ENCODE assay signal across 8 mouse cellular contexts in genomic region chr8:124863729-124864128, GRCm38 (mm10). TPM values are rescaled to one million over a fixed set of nuclear protein-coding genes. Genes with fewer than 3 reads are reported as not detected.
DNase-seq lines count a peak whose midpoint lies in the region; ATAC-seq and TF ChIP-seq lines count a peak whose summit lies in the region.

No protein-coding gene starts in this region.

- H3K79me2 ChIP-seq in myocyte (ENCODE audit: control insufficient read depth, insufficient read depth): peaks cover 71% of the 10 kb centered on the region

- H3K4me1 ChIP-seq in megakaryocyte, embryonic 14.5 days: peaks cover 90% of the 10 kb centered on the region
- peaks cover 3% of the 10 kb centered on the region for H3K4me1 ChIP-seq in cortical plate, adult 2 months (ENCODE audit: control insufficient read depth, insufficient read depth, low read length)
- H3K4me1 ChIP-seq in hindbrain, postnatal 0 days (ENCODE audit: insufficient read depth, low read length): peaks cover 8% of the 10 kb centered on the region

- H3ac ChIP-seq in myocyte (ENCODE audit: control insufficient read depth, insufficient read length): peak overlapping the region; percentile 76

- no peak for ATAC-seq in megakaryocyte, adult 5-6 weeks (ENCODE audit: poor library complexity, severe bottlenecking)
- ATAC-seq in hindbrain, postnatal 0 days: no peak
- ATAC-seq in frontal cortex, adult (ENCODE audit: low TSS enrichment): no peak

- H3K4me2 ChIP-seq in hindbrain, postnatal 0 days (ENCODE audit: low read depth, low read length): peak overlapping the region; percentile 89
- peak overlapping the region; percentile 83 for H3K4me2 ChIP-seq in myocyte (ENCODE audit: low read depth)

- no peak for DNase-seq in hindbrain, postnatal 0 days (ENCODE audit: low spot score)
- DNase-seq in right cerebral cortex, postnatal 4 days: no peak
- no peak for DNase-seq in left cerebral cortex, postnatal 10 days (ENCODE audit: extremely low spot score in 1 of 2, low spot score in 2 of 2)

- no peak for TF ChIP-seq CTCF in cortical plate, adult 2 months (IDR thresholded peaks at IDR 0.05; ENCODE audit: extremely low read depth, insufficient read depth, low read length)
- TF ChIP-seq CTCF in hindbrain, postnatal 0 days (IDR thresholded peaks at IDR 0.05; ENCODE audit: low read depth): no peak

- WGBS in hindbrain, postnatal 0 days: 29% methylated on average over 8 of the region's 8 CpGs

- no peaks in the 10 kb centered on the region for H3K27me3 ChIP-seq in megakaryocyte, embryonic 14.5 days (replicated peaks)
- H3K27me3 ChIP-seq in hindbrain, postnatal 0 days (ENCODE audit: insufficient read depth, low read length): no peaks in the 10 kb centered on the region
- H3K27me3 ChIP-seq in myocyte (ENCODE audit: control insufficient read depth, insufficient read depth, insufficient read length): no peaks in the 10 kb centered on the region

- peak overlapping the region; percentile 78 for H3K9ac ChIP-seq in hindbrain, postnatal 0 days (replicated peaks; ENCODE audit: low read length)

- intact Hi-C loops in left cerebral cortex, postnatal 10 days (cut with DNase I): no loop called here

- no peak overlapping the region for H3K27ac ChIP-seq in cortical plate, adult 2 months (ENCODE audit: insufficient read depth, low read length)
- H3K27ac ChIP-seq in hindbrain, postnatal 0 days: 0 out of 2 replicates have a peak overlapping the region, but pooled peaks have one; percentile 93

- no peak for TF ChIP-seq POLR2A in cortical plate, adult 2 months (IDR thresholded peaks at IDR 0.05; ENCODE audit: extremely low read depth, insufficient read depth, low read length)
- TF ChIP-seq POLR2A in myocyte (IDR thresholded peaks at IDR 0.05; ENCODE audit: insufficient read length, low read depth): no peak

- H3K9me3 ChIP-seq in megakaryocyte, embryonic 14.5 days: no peaks in the 10 kb centered on the region
- H3K9me3 ChIP-seq in hindbrain, postnatal 0 days (ENCODE audit: low read length): no peaks in the 10 kb centered on the region

- H3K4me3 ChIP-seq in megakaryocyte, embryonic 14.5 days (replicated peaks): peak overlapping the region; percentile 99
- H3K4me3 ChIP-seq in cortical plate, adult 2 months (ENCODE audit: insufficient read depth, low read length): peak overlapping the region; percentile 85
- H3K4me3 ChIP-seq in hindbrain, postnatal 0 days (ENCODE audit: low read length): peak overlapping the region; percentile 73
- peak overlapping the region; percentile 100 for H3K4me3 ChIP-seq in myocyte

- peaks cover 38% of the 10 kb centered on the region for H3K36me3 ChIP-seq in megakaryocyte, embryonic 14.5 days (replicated peaks; ENCODE audit: low read length)
- H3K36me3 ChIP-seq in hindbrain, postnatal 0 days (ENCODE audit: insufficient read depth, low read length): 0 out of 2 replicates have a peak, but pooled peaks cover 13% of the 10 kb centered on the region
- peaks cover 10% of the 10 kb centered on the region for H3K36me3 ChIP-seq in myocyte (ENCODE audit: control insufficient read depth, insufficient read depth)

TF ChIP-seq in myocyte, 11 proteins besides CTCF, POLR2A, EP300 and RAD21:
- TF ChIP-seq TCF3 (IDR thresholded peaks at IDR 0.05; ENCODE audit: insufficient read length, low read depth) (no peak), E2F4 (IDR thresholded peaks at IDR 0.05; ENCODE audit: insufficient read depth) (no peak)

RNA-seq across cellular contexts. Expression of gene 2810004N23Rik, which starts 0.8 kb away (rescaled TPM):
- polyA plus RNA-seq in megakaryocyte, embryonic 14.5 days (2012; ENCODE audit: insufficient read depth, low replicate concordance): 8.3 and 25.4 TPM in 2 replicates
- 11.6 and 13.2 TPM in 2 replicates for total RNA-seq in megakaryocyte, adult 5-6 weeks (2015)
- 23.9 and 24.4 TPM in 2 replicates for total RNA-seq in megakaryocyte, adult 5-6 weeks (2017)
- polyA plus RNA-seq in cortical plate, adult 2 months (2012; rRNA removed): 16.7 and 17.1 TPM in 2 replicates
- 22.8 and 26.6 TPM in 2 replicates for total RNA-seq in hindbrain, postnatal 0 days (2014; rRNA removed)
- polyA plus RNA-seq in hindbrain, postnatal 0 days (2015; fragmentation: Nextera tagmentation; extraction: Ambion mirVana): 21.4 and 21.8 TPM in 2 replicates
- polyA plus RNA-seq in myocyte (2012; fragmentation: generic; extraction: Trizol): 27.1 TPM
- 10 to 100 TPM; 21.3 to 21.9 TPM for total RNA-seq in left cerebral cortex, postnatal 10 days (2021)

RNA-seq across cellular contexts. Expression of gene Gnpat, which starts 0.9 kb away (rescaled TPM):
- polyA plus RNA-seq in megakaryocyte, embryonic 14.5 days (2012; ENCODE audit: insufficient read depth, low replicate concordance): 41.4 and 55.3 TPM in 2 replicates
- total RNA-seq in megakaryocyte, adult 5-6 weeks (2015): 44.3 and 54.3 TPM in 2 replicates
- total RNA-seq in megakaryocyte, adult 5-6 weeks (2017): 43.9 and 50.3 TPM in 2 replicates
- polyA plus RNA-seq in cortical plate, adult 2 months (2012; rRNA removed): 87.9 and 95.0 TPM in 2 replicates
- total RNA-seq in hindbrain, postnatal 0 days (2014; rRNA removed): 40.0 and 47.2 TPM in 2 replicates
- polyA plus RNA-seq in hindbrain, postnatal 0 days (2015; fragmentation: Nextera tagmentation; extraction: Ambion mirVana): 53.5 and 55.8 TPM in 2 replicates
- polyA plus RNA-seq in myocyte (2012; fragmentation: generic; extraction: Trizol): 95.4 TPM
- total RNA-seq in left cerebral cortex, postnatal 10 days (2021): 10 to 100 TPM; 56.6 to 61.4 TPM

RNA-seq across cellular contexts. Expression of gene Exoc8, which starts 33.8 kb away (rescaled TPM):
- 2.1 and 3.3 TPM in 2 replicates for polyA plus RNA-seq in megakaryocyte, embryonic 14.5 days (2012; ENCODE audit: insufficient read depth, low replicate concordance)
- 6.5 and 8.9 TPM in 2 replicates for total RNA-seq in megakaryocyte, adult 5-6 weeks (2015)
- 14.5 and 16.1 TPM in 2 replicates for total RNA-seq in megakaryocyte, adult 5-6 weeks (2017)
- polyA plus RNA-seq in cortical plate, adult 2 months (2012; rRNA removed): 14.6 and 16.3 TPM in 2 replicates
- 28.3 and 36.8 TPM in 2 replicates for total RNA-seq in hindbrain, postnatal 0 days (2014; rRNA removed)
- polyA plus RNA-seq in hindbrain, postnatal 0 days (2015; fragmentation: Nextera tagmentation; extraction: Ambion mirVana): 10.8 and 10.9 TPM in 2 replicates
- polyA plus RNA-seq in myocyte (2012; fragmentation: generic; extraction: Trizol): 8.8 TPM
- 10 to 100 TPM; 35.7 to 37.0 TPM for total RNA-seq in left cerebral cortex, postnatal 10 days (2021)

RNA-seq across cellular contexts. Expression of gene Sprtn, which starts 34.0 kb away (rescaled TPM):
- polyA plus RNA-seq in megakaryocyte, embryonic 14.5 days (2012; ENCODE audit: insufficient read depth, low replicate concordance): 1.7 and 2.5 TPM in 2 replicates
- total RNA-seq in megakaryocyte, adult 5-6 weeks (2015): 11.0 and 11.1 TPM in 2 replicates
- total RNA-seq in megakaryocyte, adult 5-6 weeks (2017): 18.9 and 20.7 TPM in 2 replicates
- 16.3 and 17.3 TPM in 2 replicates for polyA plus RNA-seq in cortical plate, adult 2 months (2012; rRNA removed)
- 10.6 and 11.6 TPM in 2 replicates for total RNA-seq in hindbrain, postnatal 0 days (2014; rRNA removed)
- polyA plus RNA-seq in hindbrain, postnatal 0 days (2015; fragmentation: Nextera tagmentation; extraction: Ambion mirVana): 5.8 and 6.0 TPM in 2 replicates
- 13.3 TPM for polyA plus RNA-seq in myocyte (2012; fragmentation: generic; extraction: Trizol)
- total RNA-seq in left cerebral cortex, postnatal 10 days (2021): 10 to 100 TPM; 14.7 to 15.6 TPM
